Mouse (Mus musculus) MEL (cell line): ENCODE data around the gene Agmat. TPM values are rescaled to one million over a fixed set of nuclear protein-coding genes. Genes with fewer than 3 reads are reported as not detected.

Experiments used
- DNase-seq: peaks from one replicate; pipeline ENCODE4 v3.0.0; 2011; ENCODE audit warnings: low read depth, low spot score
- H3K27ac ChIP-seq: 2 replicates; pipeline ENCODE4 v1.5.1; 2012; ENCODE audit warnings: low read depth, mild to moderate bottlenecking, control low read depth, low read length, moderate library complexity; ENCODE audit not compliant: control insufficient read depth
- H3K27me3 ChIP-seq, 2 experiments: fragments of 150-350 bp in 1 of 2; sonication (generic) in 1 of 2; 2 replicates each; pipeline ENCODE4 v1.6.1; 2012; ENCODE audit warnings: low read length in 2 of 2, mild to moderate bottlenecking in 2 of 2, improper control_type of control experiment in 1 of 2, moderate library complexity in 1 of 2; ENCODE audit not compliant: insufficient read depth in 2 of 2, control insufficient read depth in 1 of 2
- H3K36me3 ChIP-seq, 2 experiments: 2 replicates each; pipeline ENCODE4 v1.6.1; 2012 to 2014; ENCODE audit warnings: low read length in 2 of 2, improper control_type of control experiment in 1 of 2, inconsistent platforms in 1 of 2, mild to moderate bottlenecking in 1 of 2; ENCODE audit not compliant: insufficient read depth in 2 of 2, control insufficient read depth in 1 of 2
- H3K4me1 ChIP-seq, 2 experiments: fragments of 150-350 bp in 1 of 2; sonication (generic) in 1 of 2; 2 replicates each; pipeline ENCODE4 v1.6.1; 2012; ENCODE audit warnings: low read length in 2 of 2, improper control_type of control experiment in 1 of 2, mild to moderate bottlenecking in 1 of 2; ENCODE audit not compliant: insufficient read depth in 2 of 2, control insufficient read depth in 1 of 2
- H3K4me3 ChIP-seq, 2 experiments: fragments of 150-350 bp in 1 of 2; sonication (generic) in 1 of 2; 2 replicates each; pipeline ENCODE4 v1.5.1; 2012; ENCODE audit warnings: low read depth in 2 of 2, low read length in 2 of 2, mild to moderate bottlenecking in 2 of 2, moderate library complexity in 2 of 2, control low read depth in 1 of 2, improper control_type of control experiment in 1 of 2; ENCODE audit not compliant: control insufficient read depth in 1 of 2, insufficient read depth in 1 of 2
- H3K79me2 ChIP-seq: 2 replicates; pipeline ENCODE4 v1.6.1; 2012; ENCODE audit warnings: mild to moderate bottlenecking, low read length, moderate library complexity; ENCODE audit not compliant: control insufficient read depth, poor library complexity, insufficient read depth
- H3K9ac ChIP-seq: 2 replicates; pipeline ENCODE4 v1.6.1; 2012; ENCODE audit warnings: low read depth, mild to moderate bottlenecking, control low read depth, low read length, moderate library complexity; ENCODE audit not compliant: control insufficient read depth, poor library complexity, severe bottlenecking
- H3K9me3 ChIP-seq: fragments of 150-350 bp; sonication (generic); replicated peaks from 2 replicates; pipeline ENCODE4 v1.6.1; 2012; ENCODE audit warnings: mild to moderate bottlenecking, low read length, improper control_type of control experiment, moderate library complexity; ENCODE audit not compliant: insufficient read depth
- CHD1 ChIP-seq: IDR thresholded peaks from 2 replicates; pipeline ENCODE4 v1.6.1; 2012; ENCODE audit warnings: low read depth, mild to moderate bottlenecking, inconsistent platforms, low read length, improper control_type of control experiment
- CHD2 ChIP-seq: IDR thresholded peaks from 2 replicates; pipeline ENCODE4 v1.6.1; 2011; ENCODE audit warnings: low read length, improper control_type of control experiment
- E2F4 ChIP-seq: IDR thresholded peaks from 2 replicates; pipeline ENCODE4 v1.6.1; 2011; ENCODE audit warnings: low read depth, low read length, improper control_type of control experiment, borderline replicate concordance
- ELF1 ChIP-seq: IDR thresholded peaks from 2 replicates; pipeline ENCODE4 v1.6.1; 2014; ENCODE audit warnings: low read depth, mild to moderate bottlenecking, inconsistent platforms, low read length, improper control_type of control experiment, moderate library complexity
- HCFC1 ChIP-seq: IDR thresholded peaks from 2 replicates; pipeline ENCODE4 v1.6.1; 2012; ENCODE audit warnings: low read depth, mild to moderate bottlenecking, inconsistent platforms, low read length, improper control_type of control experiment, moderate library complexity
- JUND ChIP-seq: IDR thresholded peaks from 2 replicates; pipeline ENCODE4 v1.6.1; 2011; ENCODE audit warnings: low read depth, mild to moderate bottlenecking, improper control_type of control experiment, low read length
- MAFK ChIP-seq: IDR thresholded peaks from 2 replicates; pipeline ENCODE4 v1.6.1; 2011; ENCODE audit warnings: low read depth, mild to moderate bottlenecking, low read length, improper control_type of control experiment, borderline replicate concordance
- MAX ChIP-seq: IDR thresholded peaks from 2 replicates; pipeline ENCODE4 v1.6.1; 2011; ENCODE audit warnings: low read length, improper control_type of control experiment
- MEF2A ChIP-seq: IDR thresholded peaks from 2 replicates; pipeline ENCODE4 v1.6.1; 2014; ENCODE audit warnings: low read depth, mild to moderate bottlenecking, inconsistent platforms, low read length, improper control_type of control experiment; ENCODE audit not compliant: poor library complexity, insufficient replicate concordance, severe bottlenecking; ENCODE audit errors: extremely low read depth
- MXI1 ChIP-seq: IDR thresholded peaks from 2 replicates; pipeline ENCODE4 v1.6.1; 2011; ENCODE audit warnings: mild to moderate bottlenecking, low read depth, low read length, improper control_type of control experiment
- MYC ChIP-seq: IDR thresholded peaks from 2 replicates; pipeline ENCODE4 v1.6.1; 2011; ENCODE audit warnings: low read depth, mild to moderate bottlenecking, low read length, improper control_type of control experiment, moderate library complexity
- NELFE ChIP-seq: IDR thresholded peaks from 2 replicates; pipeline ENCODE4 v1.6.1; 2011; ENCODE audit warnings: low read depth, low read length, improper control_type of control experiment
- POLR2A ChIP-seq, 2 experiments: IDR thresholded peaks; 2 replicates each; pipeline ENCODE4 v1.6.1; 2011 to 2012; ENCODE audit warnings: low read length in 2 of 2, mild to moderate bottlenecking in 2 of 2, control low read depth in 1 of 2, improper control_type of control experiment in 1 of 2, low read depth in 1 of 2, moderate library complexity in 1 of 2; ENCODE audit not compliant: control insufficient read depth in 1 of 2, insufficient read depth in 1 of 2, poor library complexity in 1 of 2
- POLR2AphosphoS2 ChIP-seq: IDR thresholded peaks from 2 replicates; pipeline ENCODE4 v1.6.1; 2011; ENCODE audit warnings: low read length, improper control_type of control experiment
- POLR2AphosphoS5 ChIP-seq: IDR thresholded peaks from 2 replicates; pipeline ENCODE4 v1.6.1; 2012; ENCODE audit warnings: low read depth, borderline replicate concordance, mild to moderate bottlenecking, inconsistent platforms, low read length, moderate library complexity, mixed read lengths
- RAD21 ChIP-seq: IDR thresholded peaks from 2 replicates; pipeline ENCODE4 v1.6.1; 2011; ENCODE audit warnings: mild to moderate bottlenecking, low read depth, low read length, improper control_type of control experiment
- SIN3A ChIP-seq: IDR thresholded peaks from 2 replicates; pipeline ENCODE4 v1.6.1; 2012; ENCODE audit warnings: low read length, improper control_type of control experiment, inconsistent platforms
- SMC3 ChIP-seq: IDR thresholded peaks from 2 replicates; pipeline ENCODE4 v1.6.1; 2011; ENCODE audit warnings: low read depth, low read length, improper control_type of control experiment
- TAL1 ChIP-seq: IDR thresholded peaks from 2 replicates; pipeline ENCODE4 v1.6.1; 2012; ENCODE audit warnings: mild to moderate bottlenecking, inconsistent platforms, low read length, moderate library complexity, mixed read lengths
- TCF12 ChIP-seq: IDR thresholded peaks from 2 replicates; pipeline ENCODE4 v1.6.1; 2014; ENCODE audit warnings: low read depth, mild to moderate bottlenecking, inconsistent platforms, low read length, improper control_type of control experiment, moderate library complexity
- UBTF ChIP-seq: IDR thresholded peaks from 2 replicates; pipeline ENCODE4 v1.6.1; 2012; ENCODE audit warnings: low read depth, mild to moderate bottlenecking, inconsistent platforms, low read length, improper control_type of control experiment, moderate library complexity, borderline replicate concordance; ENCODE audit not compliant: insufficient read depth
- USF1 ChIP-seq: IDR thresholded peaks from 2 replicates; pipeline ENCODE4 v1.6.1; 2014; ENCODE audit warnings: low read depth, mild to moderate bottlenecking, inconsistent platforms, low read length, improper control_type of control experiment, moderate library complexity
- USF2 ChIP-seq, 2 experiments: IDR thresholded peaks; 2 replicates each; pipeline ENCODE4 v1.6.1; 2011 to 2012; ENCODE audit warnings: improper control_type of control experiment in 2 of 2, low read length in 2 of 2, borderline replicate concordance in 1 of 2, inconsistent platforms in 1 of 2, low read depth in 1 of 2, mild to moderate bottlenecking in 1 of 2; ENCODE audit not compliant: insufficient read depth in 1 of 2
- ZC3H11A ChIP-seq: IDR thresholded peaks from 2 replicates; pipeline ENCODE4 v1.6.1; 2012; ENCODE audit warnings: low read depth, mild to moderate bottlenecking, inconsistent platforms, low read length, improper control_type of control experiment
- ZMIZ1 ChIP-seq: IDR thresholded peaks from 2 replicates; pipeline ENCODE4 v1.6.1; 2012; ENCODE audit warnings: low read depth, mild to moderate bottlenecking, inconsistent platforms, low read length, improper control_type of control experiment, moderate library complexity
- polyA plus RNA-seq, 2 experiments: library from polyadenylated mRNA; stranded (reverse) in 1 of 2; unstranded in 1 of 2; fragments of >175 nt in 1 of 2; fragments of >200 nt in 1 of 2; gene quantifications; 2 replicates each; pipeline versions ENCODE4 v1.2.1 to v1.2.4; 2012; ENCODE audit warnings: low replicate concordance in 2 of 2, low read depth in 1 of 2; ENCODE audit not compliant: insufficient read length in 2 of 2, insufficient read depth in 1 of 2, missing spikeins in 1 of 2
- total RNA-seq: library from RNA; depleted of rRNA; stranded (reverse); fragments of 300-350 nt; gene quantifications from 2 replicates; pipeline ENCODE4 v1.2.3, GENCODE M21; 2012

Gene Agmat
- total and polyA plus RNA-seq, 3 experiments, result 0.07 to 0.12 TPM; not detected in 1

DNA sequence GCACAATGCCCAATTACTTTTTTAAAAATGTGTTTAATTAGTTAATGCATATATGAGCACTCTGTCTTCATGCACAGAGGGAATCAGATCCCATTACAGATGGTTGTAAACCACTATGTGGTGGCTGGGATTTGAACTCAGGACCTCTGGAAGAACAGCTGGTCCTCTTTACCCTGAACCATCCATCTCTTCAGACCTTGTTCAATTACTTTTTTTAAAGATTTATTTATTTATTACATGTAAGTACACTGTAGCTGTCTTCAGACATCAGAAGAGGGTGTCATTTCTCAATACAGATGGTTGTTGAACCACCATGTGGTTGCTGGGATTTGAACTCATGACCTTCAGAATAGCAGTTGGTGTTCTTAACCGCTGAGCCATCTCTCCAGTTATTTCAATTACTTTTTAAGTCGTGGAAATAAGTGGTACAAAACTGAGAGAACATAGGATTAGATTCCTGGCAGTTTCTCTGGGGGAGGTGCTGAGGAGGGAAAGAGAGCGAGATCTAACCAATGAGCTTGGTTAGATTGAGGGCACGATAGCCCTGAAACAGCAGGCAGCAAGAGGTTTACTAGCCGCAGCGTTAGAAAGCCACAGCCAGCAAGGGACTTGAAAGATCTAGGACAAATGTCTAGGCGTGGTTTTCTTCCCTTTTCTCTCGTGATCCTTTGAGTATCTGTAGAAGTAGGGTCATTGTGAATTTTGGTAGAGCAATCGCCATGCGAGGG lies 46.2 kb downstream of the Agmat start (continued):
- TF ChIP-seq ZC3H11A (no peak), UBTF (no peak), ZMIZ1 (peak; percentile 99)

DNA sequence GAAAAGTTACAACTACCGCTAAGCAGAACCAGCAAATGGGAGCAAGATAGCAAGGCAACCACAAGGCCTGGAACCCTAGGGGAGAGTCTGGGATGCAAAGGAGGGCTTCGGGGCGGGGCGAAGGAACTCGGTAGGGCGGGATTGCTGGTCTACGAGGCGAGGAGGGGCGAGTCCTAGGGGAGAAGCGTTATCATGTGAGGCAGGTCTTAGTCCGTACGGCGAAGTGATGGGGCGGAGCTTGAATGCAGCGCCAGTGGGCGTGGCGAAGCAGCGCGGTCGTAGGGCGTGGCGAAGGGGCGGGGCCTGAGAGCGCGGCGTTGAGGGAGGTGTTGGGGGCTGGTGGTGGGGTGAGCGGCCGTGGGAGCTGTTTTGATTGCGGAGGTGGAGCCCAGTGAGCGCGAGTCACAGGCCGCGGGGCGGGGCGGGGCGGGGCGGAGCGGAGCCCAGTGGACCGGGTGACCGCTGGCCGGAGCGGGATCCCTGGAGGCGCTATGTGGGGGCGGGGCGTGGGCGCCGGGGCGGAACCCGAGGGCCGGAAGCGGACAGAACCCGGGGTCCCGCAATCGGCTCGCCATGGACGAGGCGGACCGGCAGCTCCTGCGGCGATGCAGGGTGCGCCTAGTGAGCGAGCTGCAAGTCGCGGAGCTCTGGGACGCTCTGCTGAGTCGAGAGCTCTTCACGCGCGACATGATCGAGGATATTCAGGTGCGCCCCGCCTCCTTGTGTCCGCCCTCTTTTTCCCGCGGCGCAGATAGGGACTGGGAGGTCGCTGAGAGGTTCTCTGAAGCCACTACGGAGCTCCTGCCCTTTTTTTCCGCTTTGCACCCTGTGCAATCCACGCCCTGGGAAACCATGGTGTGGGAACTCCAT lies 47.0 kb downstream of the Agmat start, which contains the start of gene Casp9:
Gene Casp9 (plus strand): TSS at position 331 of the 870 bp plus-strand sequence.
- H3K4me1 ChIP-seq, result peaks cover 6 to 8% of the 10 kb centered on the region in 2 experiments

DNA sequence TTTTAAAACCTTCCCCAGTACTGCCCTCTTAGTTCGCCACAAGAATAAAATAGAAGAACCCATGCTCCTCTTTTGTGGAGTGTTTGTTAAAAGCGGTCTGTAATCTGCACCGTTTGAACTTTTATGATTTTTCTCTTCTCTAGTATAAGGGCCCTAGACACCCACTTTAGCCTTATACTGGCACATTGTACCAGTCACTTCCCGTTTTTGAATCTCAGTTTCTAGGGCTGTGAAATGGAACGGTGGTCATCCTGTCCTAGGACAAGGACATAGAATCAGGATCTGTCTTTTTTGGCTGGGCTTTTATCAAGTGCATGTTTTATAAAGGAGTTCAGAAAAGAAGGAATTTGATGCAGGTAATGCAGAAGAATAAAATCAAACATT lies 47.7 kb downstream of the Agmat start:
- peaks cover 2% of the 10 kb centered on the region; the same call in 1 of the 2 replicates for H3K79me2 ChIP-seq
- no peaks in the 10 kb centered on the region for H3K27me3 ChIP-seq
- TF ChIP-seq MEF2A (no peak), JUND (no peak), MAFK (no peak), CHD1 (0 out of 2 replicates have a peak, but pooled peaks have one; percentile 51), USF1 (no peak), ELF1 (no peak), POLR2AphosphoS2 (no peak), MYC (0 out of 2 replicates have a peak, but pooled peaks have one; percentile 32), TAL1 (no peak)
- H3K27ac ChIP-seq, result peak overlapping the region; percentile 83
- peak overlapping the region; percentile 86 for H3K4me3 ChIP-seq
- DNase-seq, result no peak
- peaks cover 6 to 8% of the 10 kb centered on the region in 2 experiments for H3K4me1 ChIP-seq
- peaks cover 0 to 6% of the 10 kb centered on the region in 2 experiments; a peak in 2 of 4 replicates for H3K36me3 ChIP-seq
- peak overlapping the region; percentile 81 for H3K9ac ChIP-seq
- no peaks in the 10 kb centered on the region for H3K9me3 ChIP-seq

More for the DNA sequence above, 47.0 kb downstream of the Agmat start, which contains the start of gene Casp9:
- Histone ChIP-seq H3K27me3 (no peaks in the 10 kb centered on the region), H3K9me3 (no peaks in the 10 kb centered on the region), H3K36me3 (peaks cover 0 to 6% of the 10 kb centered on the region in 2 experiments; a peak in 2 of 4 replicates), H3K27ac (peak within 1 kb of the TSS; percentile 88), H3K9ac (peak within 1 kb of the TSS; percentile 81), H3K4me3 (peak within 1 kb of the TSS; percentile 86), H3K79me2 (peaks cover 2% of the 10 kb centered on the region; the same call in 1 of the 2 replicates)
- TF ChIP-seq E2F4 (peak; percentile 67; the same call in 1 of the 2 replicates), POLR2AphosphoS5 (no peak), NELFE (peak; percentile 58), CHD2 (no peak), POLR2A (IDR thresholded peaks at IDR 0.05; ENCODE audit: control insufficient read depth in 1 of 2, insufficient read depth in 1 of 2, low read depth in 1 of 2, low read length in 2 of 2, poor library complexity in 1 of 2) (peak; percentile 39 to 74; a peak in 3 of 4 replicates), SMC3 (no peak), RAD21 (no peak), ELF1 (0 out of 2 replicates have a peak, but pooled peaks have one; percentile 43), USF2 (IDR thresholded peaks at IDR 0.05; ENCODE audit: borderline replicate concordance in 1 of 2, insufficient read depth in 1 of 2, low read depth in 1 of 2, low read length in 2 of 2) (no peak), SIN3A (peak; percentile 69), MAX (no peak), USF1 (peak; percentile 29; the same call in 1 of the 2 replicates), TCF12 (no peak), MXI1 (0 out of 2 replicates have a peak, but pooled peaks have one; percentile 32), HCFC1 (peak; percentile 24; the same call in 1 of the 2 replicates)
- DNase-seq, result peak; percentile 98
